Mouse (Mus musculus) lung, embryonic 16.5 days (tissue): ENCODE data around the gene Ocel1. TPM values are rescaled to one million over a fixed set of nuclear protein-coding genes. Genes with fewer than 3 reads are reported as not detected.

Experiments used
- ATAC-seq: fragments of 200-750 bp; cut with Nextera tagmentation; 2 replicates; pipeline ENCODE4 v1.8.0; 2017; ENCODE audit warnings: low read depth, mild to moderate bottlenecking, moderate library complexity
- H3K27ac ChIP-seq: fragments of 300-500 bp; sonication (generic); 2 replicates; pipeline ENCODE4 v1.5.1; 2014; ENCODE audit warnings: mild to moderate bottlenecking, control low read depth, low read length
- H3K27me3 ChIP-seq: fragments of 300-500 bp; sonication (generic); 2 replicates; pipeline ENCODE4 v1.6.1; 2014; ENCODE audit warnings: low read depth, low read length, mixed read lengths; ENCODE audit not compliant: control insufficient read depth, insufficient read depth
- H3K36me3 ChIP-seq: fragments of 300-500 bp; sonication (generic); 2 replicates; pipeline ENCODE4 v1.6.1; 2014; ENCODE audit warnings: low read length; ENCODE audit not compliant: control insufficient read depth, insufficient read depth
- H3K4me1 ChIP-seq: fragments of 300-500 bp; sonication (generic); replicated peaks from 2 replicates; pipeline ENCODE4 v1.6.1; 2014; ENCODE audit warnings: low read length, mixed read lengths; ENCODE audit not compliant: control insufficient read depth, insufficient read depth
- H3K4me2 ChIP-seq: fragments of 300-500 bp; sonication (generic); 2 replicates; pipeline ENCODE4 v1.6.1; 2014; ENCODE audit warnings: low read depth, low read length, control low read depth
- H3K4me3 ChIP-seq: fragments of 300-500 bp; sonication (generic); 2 replicates; pipeline ENCODE4 v1.5.1; 2014; ENCODE audit warnings: mild to moderate bottlenecking, low read length, control low read depth
- H3K9ac ChIP-seq: fragments of 300-500 bp; sonication (generic); 2 replicates; pipeline ENCODE4 v1.6.1; 2014; ENCODE audit warnings: low read length, control low read depth
- H3K9me3 ChIP-seq: fragments of 300-500 bp; sonication (generic); 2 replicates; pipeline ENCODE4 v1.6.1; 2016; ENCODE audit warnings: low read length; ENCODE audit not compliant: control insufficient read depth
- WGBS: fragments of 180-500 bp; shearing (Covaris S2); extraction: QIAGEN DNeasy Blood & Tissue Kit; methylation state at CpG from one replicate; pipeline ENCODE4 v1.1.7; 2014; 5-methylcytosine and 5-hydroxymethylcytosine counted together
- polyA plus RNA-seq: library from polyadenylated mRNA; unstranded; fragments of >200 nt; fragmentation: Nextera tagmentation; extraction: Ambion mirVana; gene quantifications from 2 replicates; pipeline ENCODE4 v1.2.1, GENCODE M21; 2015

Gene Ocel1
- polyA plus RNA-seq, 1 experiment from 2014 or later: 5.9 TPM

GRCm38 (mm10) chr8:71366771-71367528 is 4.1 kb upstream of the Ocel1 start, which contains the start of gene Use1:
Gene Use1, plus strand, starts transcription at chr8:71366848.
- H3K9ac ChIP-seq: peak within 1 kb of the TSS; percentile 71
- under 1% methylated on average over 55 of the region's 56 CpGs for WGBS

DNA sequence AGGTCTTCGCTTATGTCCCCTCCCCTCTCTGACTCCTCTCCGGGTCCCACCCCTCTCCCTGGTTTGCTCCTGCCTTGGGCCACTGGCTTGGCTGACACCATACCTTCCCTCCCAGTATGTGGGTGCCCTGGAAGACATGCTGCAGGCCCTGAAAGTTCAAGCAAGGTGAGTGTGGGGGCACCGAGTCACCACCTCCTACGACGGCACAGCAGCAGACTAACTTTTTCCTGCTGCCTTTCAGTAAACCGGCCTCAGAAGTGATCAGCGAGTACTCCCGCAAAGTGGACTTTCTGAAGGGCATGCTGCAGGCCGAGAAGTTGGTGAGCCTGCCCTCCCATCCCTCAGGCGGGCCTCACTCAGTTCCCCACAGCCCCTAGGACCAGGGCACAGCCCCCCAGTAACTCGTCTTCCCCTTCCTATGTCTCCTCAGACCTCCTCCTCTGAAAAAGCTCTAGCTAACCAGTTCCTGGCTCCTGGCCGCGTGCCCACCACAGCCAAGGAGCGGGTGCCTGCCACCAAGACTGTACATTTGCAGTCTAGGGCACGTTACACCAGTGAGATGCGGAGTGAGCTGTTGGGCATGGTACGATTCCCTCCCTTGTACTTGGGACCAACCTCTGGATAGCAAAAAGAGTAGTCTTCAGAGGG is 3.4 kb upstream of the Ocel1 start:
- H3K9me3 ChIP-seq: no peaks in the 10 kb centered on the region
- WGBS: 35% methylated on average over 17 of the region's 17 CpGs
- ATAC-seq: no peak
- peak overlapping the region; percentile 77 for H3K4me2 ChIP-seq
- H3K4me3 ChIP-seq: peak overlapping the region; percentile 67
- H3K9ac ChIP-seq: peak overlapping the region; percentile 71
- H3K4me1 ChIP-seq: peaks cover 11% of the 10 kb centered on the region
- H3K27me3 ChIP-seq: no peaks in the 10 kb centered on the region
- H3K27ac ChIP-seq: peak overlapping the region; percentile 85
- H3K36me3 ChIP-seq: peaks cover 8% of the 10 kb centered on the region

More at GRCm38 (mm10) chr8:71366771-71367528, 4.1 kb upstream of the Ocel1 start, which contains the start of gene Use1:
- Histone ChIP-seq H3K27ac (peak within 1 kb of the TSS; percentile 85), H3K36me3 (peaks cover 8% of the 10 kb centered on the region), H3K4me1 (peaks cover 11% of the 10 kb centered on the region), H3K4me2 (peak within 1 kb of the TSS; percentile 77), H3K4me3 (peak within 1 kb of the TSS; percentile 67), H3K27me3 (no peaks in the 10 kb centered on the region), H3K9me3 (no peaks in the 10 kb centered on the region)
- peak; percentile 85 for ATAC-seq

DNA sequence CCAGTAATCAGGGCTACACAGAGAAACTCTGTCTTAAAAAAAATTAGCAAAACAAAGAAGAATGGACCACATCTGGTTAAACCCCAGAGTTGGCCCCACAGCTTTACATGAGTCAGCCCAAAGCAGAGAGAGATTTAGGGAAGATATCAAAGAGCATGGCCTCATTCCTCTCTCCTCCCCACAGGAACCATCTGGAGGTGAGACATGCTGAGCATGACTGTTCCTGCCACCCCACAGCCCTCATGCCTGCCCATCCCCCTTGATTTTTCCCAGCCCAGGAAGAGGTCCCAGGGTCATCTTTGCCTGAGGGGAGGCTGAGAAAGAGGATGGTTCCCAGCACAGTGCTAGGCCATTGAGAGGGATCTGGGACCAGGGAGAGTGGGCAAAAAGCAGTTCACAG is 2.7 kb upstream of the Ocel1 start:
- no peaks in the 10 kb centered on the region for H3K27me3 ChIP-seq
- H3K27ac ChIP-seq: no peak overlapping the region
- no peaks in the 10 kb centered on the region for H3K9me3 ChIP-seq
- H3K36me3 ChIP-seq: peaks cover 15% of the 10 kb centered on the region
- no peak overlapping the region for H3K4me3 ChIP-seq
- ATAC-seq: no peak
- H3K9ac ChIP-seq: peak overlapping the region; percentile 11; the same call in 1 of the 2 replicates
- peaks cover 11% of the 10 kb centered on the region for H3K4me1 ChIP-seq
- peak overlapping the region; percentile 77 for H3K4me2 ChIP-seq

DNA sequence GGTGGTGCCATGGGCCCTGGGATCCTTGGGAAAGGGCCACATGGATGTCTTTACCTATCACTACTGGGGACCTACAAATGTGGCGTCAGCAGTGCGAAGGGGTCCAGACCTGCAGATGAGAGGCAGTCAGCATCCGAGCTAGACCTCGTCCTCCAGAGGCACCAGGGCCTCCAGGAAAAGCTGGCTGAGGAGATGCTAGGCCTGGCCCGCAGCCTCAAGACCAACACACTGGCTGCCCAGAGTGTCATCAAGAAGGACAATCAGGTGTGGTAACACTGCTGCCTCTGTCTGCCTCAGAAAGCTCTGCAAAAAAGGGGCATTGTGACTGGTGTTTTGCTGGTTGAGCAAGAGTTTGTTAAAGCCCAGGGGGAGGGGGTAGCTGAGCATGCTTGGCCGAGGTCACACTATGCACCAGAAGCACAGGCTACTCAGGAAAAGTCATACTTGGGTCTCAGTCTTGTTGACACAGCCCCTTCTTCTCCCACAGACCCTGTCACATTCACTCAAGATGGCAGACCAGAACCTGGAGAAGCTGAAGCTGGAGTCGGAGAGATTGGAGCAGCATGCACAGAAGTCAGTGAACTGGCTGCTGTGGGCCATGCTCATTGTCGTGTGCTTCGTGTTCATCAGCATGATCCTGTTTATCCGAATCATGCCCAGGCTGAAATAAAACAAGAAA is 1.9 kb upstream of the Ocel1 start:
- Histone ChIP-seq H3K9ac (no peak overlapping the region), H3K27ac (no peak overlapping the region), H3K27me3 (no peaks in the 10 kb centered on the region), H3K4me3 (no peak overlapping the region), H3K9me3 (no peaks in the 10 kb centered on the region), H3K36me3 (peaks cover 20% of the 10 kb centered on the region), H3K4me1 (peaks cover 11% of the 10 kb centered on the region), H3K4me2 (no peak overlapping the region)
- ATAC-seq: no peak
- WGBS: 87% methylated on average over 10 of the region's 10 CpGs

GRCm38 (mm10) chr8:71370711-71371235 is 325 bp upstream of the Ocel1 start:
- Histone ChIP-seq H3K4me3 (peak overlapping the region; percentile 81), H3K27ac (no peak overlapping the region), H3K4me1 (peaks cover 19% of the 10 kb centered on the region)

DNA sequence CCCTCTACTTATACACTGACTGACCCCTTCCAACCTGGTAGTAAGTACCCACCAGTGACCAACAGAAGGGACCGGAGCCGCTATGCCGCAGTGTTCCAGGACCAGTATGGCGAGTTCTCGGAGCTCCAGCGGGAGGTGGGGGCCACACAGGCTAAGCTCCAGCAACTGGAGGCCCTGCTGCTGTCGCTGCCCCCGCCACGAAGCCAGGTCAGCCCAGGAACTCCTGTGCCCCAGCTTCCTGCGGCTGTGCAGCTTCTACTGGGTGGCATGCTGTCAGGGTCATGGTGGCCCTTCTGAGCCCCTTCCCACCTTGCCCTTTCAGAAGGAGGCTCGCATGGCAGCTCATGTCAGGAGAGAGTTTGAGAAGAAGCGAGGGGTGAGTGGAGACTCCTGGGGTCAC is 1.3 kb downstream of the Ocel1 start:
- H3K9me3 ChIP-seq: no peaks in the 10 kb centered on the region
- H3K4me1 ChIP-seq: peaks cover 30% of the 10 kb centered on the region
- ATAC-seq: no peak
- no peaks in the 10 kb centered on the region for H3K27me3 ChIP-seq
- 85% methylated on average over 12 of the region's 12 CpGs for WGBS
- no peak overlapping the region for H3K9ac ChIP-seq
- no peak overlapping the region for H3K27ac ChIP-seq
- no peak overlapping the region for H3K4me2 ChIP-seq
- peaks cover 36% of the 10 kb centered on the region for H3K36me3 ChIP-seq
- no peak overlapping the region for H3K4me3 ChIP-seq

More at GRCm38 (mm10) chr8:71370711-71371235, 325 bp upstream of the Ocel1 start:
- ATAC-seq: no peak
- Histone ChIP-seq H3K9ac (peak overlapping the region; percentile 78; the same call in 1 of the 2 replicates), H3K4me2 (peak overlapping the region; percentile 51), H3K27me3 (no peaks in the 10 kb centered on the region), H3K9me3 (no peaks in the 10 kb centered on the region), H3K36me3 (peaks cover 31% of the 10 kb centered on the region)
- 12% methylated on average over 5 of the region's 5 CpGs for WGBS

- H3K9ac ChIP-seq: no peak overlapping the region
- 86% methylated on average over 3 of the region's 3 CpGs for WGBS
- H3K36me3 ChIP-seq: peaks cover 41% of the 10 kb centered on the region
- no peaks in the 10 kb centered on the region for H3K27me3 ChIP-seq
- ATAC-seq: no peak
- no peak overlapping the region for H3K4me2 ChIP-seq
- H3K9me3 ChIP-seq: no peaks in the 10 kb centered on the region
- no peak overlapping the region for H3K4me3 ChIP-seq
- H3K27ac ChIP-seq: no peak overlapping the region
- H3K4me1 ChIP-seq: peaks cover 27% of the 10 kb centered on the region
These were observed 1.9 kb downstream of the Ocel1 start for GRCm38 (mm10) chr8:71373000-71373399.

DNA sequence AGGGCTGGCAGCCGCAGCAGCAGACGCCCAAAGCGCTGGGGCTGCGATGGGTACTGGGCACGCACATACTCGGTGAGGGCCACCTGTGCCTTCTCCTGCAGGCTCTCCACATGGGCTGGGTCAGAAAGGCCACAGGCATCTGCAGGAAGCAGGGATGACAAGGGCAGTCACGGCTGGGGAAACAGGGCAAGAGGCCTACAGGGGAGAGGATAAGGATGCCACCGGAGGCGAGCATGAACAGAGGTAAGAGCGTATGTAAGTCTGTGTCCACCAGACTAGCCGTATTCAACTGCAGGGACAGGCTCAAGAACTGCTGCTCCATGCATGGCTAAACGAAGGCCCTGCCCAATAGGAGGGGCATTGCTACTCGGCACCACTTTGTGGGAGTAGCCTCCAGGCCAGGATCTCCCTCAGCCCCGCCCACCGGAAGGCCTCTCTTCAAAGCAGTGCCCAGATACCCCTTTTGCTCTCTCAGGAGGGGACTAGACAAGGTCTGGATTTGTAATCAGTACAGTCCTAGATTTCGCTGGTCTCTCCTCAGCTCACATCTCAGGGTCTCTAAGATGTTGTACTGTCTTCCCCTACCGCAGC is 3.6 kb downstream of the Ocel1 start:
- ATAC-seq: no peak
- Histone ChIP-seq H3K9ac (no peak overlapping the region), H3K4me1 (peaks cover 39% of the 10 kb centered on the region), H3K9me3 (no peaks in the 10 kb centered on the region), H3K27ac (no peak overlapping the region), H3K4me3 (no peak overlapping the region), H3K4me2 (no peak overlapping the region), H3K27me3 (no peaks in the 10 kb centered on the region), H3K36me3 (peaks cover 35% of the 10 kb centered on the region)
- 78% methylated on average over 17 of the region's 17 CpGs for WGBS
